Mouse (Mus musculus) testis, postnatal 10 days (tissue): Measurements from ENCODE around the gene Apob.
"Not testable (repeated sequence)": the region's sequence is repeated elsewhere in the genome, so short reads cannot be mapped to it uniquely, and the experiment has no call there.

ENCODE experiments used
- DNase-seq: peaks from one replicate; pipeline ENCODE4 v3.0.0; 2021; ENCODE audit warnings: low spot score

The Apob gene

GRCm38 (mm10) chr12:7977466-7978189 lies at the start of gene Apob:
Gene Apob, plus strand, starts transcription at chr12:7977648.
- DNase-seq = peak; percentile 43

- no peak for DNase-seq
Observed at GRCm38 (mm10) chr12:7932405-7932920, 45.0 kb upstream of the Apob start.

GRCm38 (mm10) chr12:7950098-7950745 lies 27.2 kb upstream of the Apob start:
- DNase-seq = no peak

- no peak for DNase-seq
Observed at GRCm38 (mm10) chr12:7958851-7959250, 18.6 kb upstream of the Apob start.

- no peak for DNase-seq
Observed at GRCm38 (mm10) chr12:7959310-7959918, 18.0 kb upstream of the Apob start.

DNA sequence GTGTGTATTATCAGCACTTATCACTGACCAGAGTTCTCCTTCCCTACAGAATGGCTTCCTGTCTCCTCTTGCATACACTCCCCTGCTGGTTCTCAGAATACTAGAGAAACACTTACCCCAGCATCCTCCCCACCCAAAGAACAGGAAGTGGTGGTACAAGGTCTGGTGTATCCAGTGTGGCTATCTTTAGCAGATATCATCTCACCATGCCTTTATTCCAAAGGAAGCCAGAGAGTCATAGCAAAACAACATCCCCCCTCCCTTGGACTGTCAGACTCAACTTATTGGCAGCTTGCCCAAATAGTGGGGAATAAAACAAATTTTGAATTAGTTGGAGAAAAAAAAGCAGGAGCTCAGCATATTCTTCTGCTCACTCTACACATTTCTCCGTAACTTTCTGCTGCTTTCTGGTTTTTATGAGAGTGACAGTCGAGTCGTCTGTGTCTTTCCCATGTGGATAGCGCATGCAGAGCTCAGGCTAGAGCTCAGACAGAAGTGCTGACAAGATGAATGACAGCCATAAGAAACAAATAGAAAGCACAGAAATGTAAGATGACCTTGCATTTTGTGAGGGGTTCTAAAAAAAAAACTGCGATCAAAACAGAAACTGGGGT lies 15.0 kb upstream of the Apob start:
- no peak for DNase-seq

GRCm38 (mm10) chr12:7967221-7967620 lies 10.2 kb upstream of the Apob start:
- DNase-seq = no peak

DNA sequence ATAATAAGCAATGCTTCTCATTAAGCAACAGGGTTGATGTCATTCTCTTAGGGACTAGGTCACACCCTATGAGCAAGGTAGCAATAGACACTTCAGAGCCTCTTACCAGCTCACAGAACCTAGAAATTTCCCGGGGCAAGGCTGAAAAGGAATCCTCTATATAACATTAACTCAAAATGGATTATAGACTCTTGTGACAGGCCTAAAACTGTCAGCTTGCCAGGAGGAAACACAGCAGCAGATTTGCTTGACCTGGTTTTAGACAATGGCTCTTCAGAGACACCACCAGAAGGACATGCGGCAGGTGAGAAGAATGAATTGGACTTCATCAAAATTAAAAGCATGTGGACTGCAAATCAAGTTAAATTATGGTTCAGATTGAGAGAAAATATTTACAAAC lies 7.1 kb upstream of the Apob start:
- no peak for DNase-seq

DNA sequence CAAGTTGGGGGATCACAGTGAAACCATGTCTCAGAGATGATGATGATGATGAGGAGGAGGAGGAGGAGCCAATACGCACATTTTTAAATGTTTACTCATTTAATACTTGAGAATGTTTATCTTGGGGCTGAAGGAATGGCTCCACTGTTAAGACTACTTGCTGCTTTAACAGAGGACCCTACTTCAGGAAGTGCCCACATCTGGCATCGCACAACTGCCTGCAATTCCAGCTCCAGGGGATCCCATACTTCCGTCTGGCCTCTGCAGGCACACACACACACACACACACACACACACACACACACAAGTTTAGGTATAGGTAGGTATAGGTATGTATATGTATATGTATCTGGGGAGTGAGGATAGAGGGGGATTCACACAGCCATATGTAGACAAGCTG lies 6.6 kb upstream of the Apob start:
- no peak for DNase-seq

GRCm38 (mm10) chr12:7971736-7972135 lies 5.7 kb upstream of the Apob start:
- DNase-seq = no peak

DNA sequence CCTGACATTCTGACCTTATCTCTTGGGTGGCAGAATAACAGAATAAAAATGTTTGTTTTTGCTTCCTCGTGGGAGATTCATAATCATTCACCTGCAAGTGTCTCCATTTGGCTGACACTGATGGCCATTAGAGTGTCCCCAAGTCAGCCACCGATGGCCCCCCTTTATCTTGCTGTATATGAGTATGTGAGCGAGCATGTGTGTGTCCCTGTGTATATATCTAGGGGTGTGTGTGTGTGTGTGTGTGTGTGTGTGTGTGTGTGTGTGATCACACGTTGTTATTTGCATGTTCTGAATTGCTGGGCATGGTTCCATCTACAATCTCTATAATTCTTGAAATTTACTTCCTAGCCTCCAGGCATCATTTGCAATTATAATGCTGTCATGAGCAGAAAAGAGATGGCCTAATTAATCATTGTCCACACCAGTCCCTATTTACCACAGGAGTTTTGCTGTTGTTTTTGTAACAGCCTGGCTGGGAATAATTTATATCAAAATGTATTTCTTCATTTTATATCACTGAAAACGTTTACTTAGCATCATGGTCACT lies 3.6 kb upstream of the Apob start:
- no peak for DNase-seq

GRCm38 (mm10) chr12:7978190-7978884 lies 889 bp downstream of the Apob start:
- peak; percentile 85 for DNase-seq

DNA sequence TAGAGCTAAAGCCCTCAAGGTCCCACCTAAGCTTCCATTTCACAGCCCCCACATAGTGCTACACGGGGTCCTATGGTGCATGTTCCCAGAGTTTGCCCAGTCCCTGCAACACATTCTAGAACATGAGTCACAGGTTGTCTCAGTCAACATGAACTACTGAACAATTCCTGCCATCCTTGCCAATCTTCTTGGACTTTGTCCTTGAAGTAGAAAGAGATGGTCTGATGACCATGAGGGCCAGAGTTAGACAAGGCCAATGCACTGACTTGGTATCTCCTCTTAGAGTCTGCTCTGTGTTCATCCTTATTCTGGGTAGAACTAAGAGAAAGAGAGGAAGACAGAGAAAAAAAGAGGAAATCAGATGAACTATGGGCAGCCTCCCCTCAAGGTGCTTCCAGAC lies 7.0 kb downstream of the Apob start:
- no peak for DNase-seq

DNA sequence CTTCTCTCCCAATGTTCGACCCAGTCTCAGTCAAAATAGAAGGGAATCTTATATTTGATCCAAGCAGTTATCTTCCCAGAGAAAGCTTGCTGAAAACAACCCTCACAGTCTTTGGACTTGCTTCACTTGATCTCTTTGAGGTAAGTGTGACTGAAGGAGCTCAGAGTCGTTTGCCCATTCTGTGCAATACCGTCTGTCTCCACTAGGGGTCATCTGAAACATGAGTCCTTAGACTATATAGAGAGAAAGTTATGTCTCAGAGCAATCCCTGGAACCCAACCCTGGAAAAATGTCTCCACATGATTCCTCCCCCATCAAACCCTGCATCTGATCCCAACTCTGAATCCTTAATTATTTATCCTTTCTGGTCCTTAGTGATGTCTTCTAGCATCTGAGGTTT lies 13.4 kb downstream of the Apob start:
- DNase-seq = peak; percentile 73

DNA sequence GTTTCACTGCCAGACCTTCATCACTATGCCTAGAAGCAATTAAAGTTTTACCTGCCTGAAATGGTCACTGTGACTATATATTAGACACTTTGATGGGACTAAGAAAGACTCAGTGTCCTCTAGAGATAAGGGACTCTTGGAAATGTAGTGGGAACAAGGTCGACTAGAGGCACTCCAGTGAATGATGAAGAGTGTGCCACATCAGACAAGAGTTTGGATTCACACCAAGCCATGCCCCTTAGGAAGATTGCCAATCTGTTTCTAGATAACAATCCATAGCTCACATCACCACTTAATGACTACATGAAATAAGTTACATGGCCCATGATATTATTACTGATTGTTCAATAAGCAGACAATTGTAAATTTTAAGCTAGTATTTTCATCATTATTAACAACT lies 14.1 kb downstream of the Apob start:
- DNase-seq = no peak

GRCm38 (mm10) chr12:8020931-8021330 lies 43.5 kb downstream of the Apob start:
- no peak for DNase-seq

DNA sequence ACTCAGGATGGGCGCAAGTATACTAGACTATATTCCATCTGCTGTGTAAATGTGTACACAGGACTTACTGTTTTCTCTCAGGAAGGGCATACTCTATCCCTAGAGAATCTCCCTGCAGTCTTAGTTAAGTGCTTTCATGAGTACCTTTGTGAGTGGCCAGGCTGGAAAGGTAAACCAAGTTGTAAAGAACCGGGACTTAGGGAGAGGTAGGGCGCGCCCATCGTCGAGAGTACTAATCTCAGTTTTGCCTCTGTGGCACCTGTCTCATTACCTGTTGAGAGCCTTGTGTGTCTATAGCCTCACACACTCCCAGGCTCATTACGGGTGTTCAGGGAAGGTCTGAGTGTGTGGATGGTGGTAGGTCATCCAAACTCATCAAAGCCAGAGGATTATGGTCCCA lies 52.1 kb downstream of the Apob start:
- DNase-seq = no peak

DNA sequence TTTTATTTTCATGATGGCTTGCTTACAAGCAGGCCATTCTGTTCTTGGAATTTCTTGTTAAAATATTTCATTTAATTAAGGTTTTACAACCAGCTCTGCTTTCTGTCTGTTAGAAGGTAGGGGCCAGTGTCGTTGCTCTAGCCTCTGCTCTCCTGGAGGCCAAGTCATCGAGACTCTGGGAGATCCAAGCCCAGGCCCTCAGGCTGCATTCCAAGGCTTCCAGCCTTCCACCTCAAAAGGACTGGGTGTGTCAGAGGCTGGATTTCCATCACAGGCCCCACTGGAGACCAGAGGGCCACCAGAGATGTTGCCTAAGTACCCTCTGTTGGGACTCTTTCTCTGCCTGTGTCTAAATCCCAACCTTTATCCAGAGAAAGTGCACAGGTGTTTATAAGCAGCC lies 52.6 kb downstream of the Apob start:
- no peak for DNase-seq

GRCm38 (mm10) chr12:8031169-8031568 lies 53.7 kb downstream of the Apob start:
- not testable (repeated sequence) for DNase-seq

DNA sequence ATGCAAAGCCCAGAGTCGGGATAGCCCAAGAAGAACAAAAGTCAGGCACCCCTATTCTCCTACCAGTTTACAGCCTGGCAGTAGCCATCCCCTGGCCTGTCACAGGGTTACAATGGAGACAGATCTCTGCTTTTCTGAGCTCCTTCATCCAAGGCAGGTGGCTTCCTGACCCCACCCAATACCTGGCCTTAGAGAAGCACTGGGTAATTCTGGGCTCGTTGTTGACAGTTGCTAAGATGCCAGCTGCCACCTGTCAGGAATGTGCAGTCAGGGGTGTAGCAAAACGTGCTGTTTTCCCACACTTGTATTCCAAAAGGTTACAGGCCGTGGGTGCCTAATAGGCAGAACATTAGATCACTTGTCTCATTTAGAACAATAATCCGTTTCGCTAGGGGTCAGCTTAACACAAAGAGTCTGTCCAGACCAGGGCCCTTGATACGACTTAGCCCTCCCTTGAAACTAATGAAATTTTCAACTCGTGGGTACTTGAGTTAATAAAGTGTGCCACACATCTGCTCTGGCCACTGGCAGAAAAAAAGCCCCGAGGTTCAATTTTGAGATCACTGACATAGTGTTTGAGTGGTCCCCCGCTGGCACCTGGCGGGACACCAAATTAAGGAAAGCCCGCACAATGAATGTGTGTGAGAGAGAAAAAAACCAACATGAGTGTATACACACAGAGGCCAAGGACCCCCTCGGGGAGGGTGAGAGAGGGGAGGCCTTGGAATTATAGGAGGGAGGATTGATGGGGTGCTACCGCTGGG lies 54.3 kb downstream of the Apob start:
- DNase-seq = no peak

DNA sequence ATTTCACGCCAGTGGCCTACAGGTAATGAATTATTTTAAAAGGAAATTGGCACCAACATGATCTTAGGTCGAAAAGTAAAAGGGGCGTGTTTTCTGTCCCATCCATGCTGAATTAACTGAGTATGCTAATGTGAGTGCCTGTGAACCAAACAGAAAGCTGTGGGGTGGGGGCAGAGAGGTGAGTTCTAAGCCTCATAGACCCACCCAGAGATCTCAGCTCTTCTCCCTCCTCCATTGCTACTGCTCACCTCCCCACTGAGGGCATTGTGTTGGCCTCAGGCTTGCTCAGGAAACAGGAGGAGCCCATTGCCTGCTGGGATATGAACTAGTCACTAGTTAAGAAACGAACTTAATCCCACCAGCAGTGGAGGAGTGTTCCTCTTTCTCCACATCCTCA lies 54.9 kb downstream of the Apob start:
- no peak for DNase-seq
